8 mouse cellular contexts compared by ENCODE assay signal in genomic region chr10:116848749-116849473, GRCm38 (mm10). TPM values are rescaled to one million over a fixed set of nuclear protein-coding genes. Genes with fewer than 3 reads are reported as not detected.
DNase-seq lines count a peak whose midpoint lies in the region; ATAC-seq lines count a peak whose summit lies in the region.

No protein-coding gene starts in this region.

- no peak overlapping the region for H3K9ac ChIP-seq in midbrain, embryonic 11.5 days (ENCODE audit: low read length)

- H3K9me3 ChIP-seq in midbrain, embryonic 11.5 days (ENCODE audit: control insufficient read depth, low read length): no peaks in the 10 kb centered on the region

- DNase-seq in gastrocnemius, postnatal 14 days: peak; percentile 88
- peak; percentile 10 to 91 for DNase-seq in left cerebral cortex, adult 9 months (ENCODE audit: low spot score in 2 of 2)
- peak; percentile 99 for DNase-seq in midbrain, embryonic 11.5 days (ENCODE audit: low spot score, missing footprints)
- peak; percentile 35 for DNase-seq in skeletal muscle tissue, adult 2 months (ENCODE audit: low read depth, low spot score)

- intact Hi-C loops in gastrocnemius, postnatal 14 days (cut with DNase I; ENCODE audit: low total_unique reads): loop anchor here (5.0 kb wide), 1 partner anchor 517 kb away; no protein-coding TSS in a partner anchor

- ATAC-seq in activated CD4-positive, CD25-positive, alpha-beta regulatory T cell, adult 4 months: peak; percentile 69
- ATAC-seq in common myeloid progenitor, adult 5-6 weeks (replicated peaks; ENCODE audit: low read depth, poor library complexity, severe bottlenecking): peak; percentile 88
- ATAC-seq in inflammation-experienced regulatory T-cells, adult 6 months: peak; percentile 63
- peak; percentile 73 for ATAC-seq in midbrain, embryonic 11.5 days (ENCODE audit: low FRiP score)
- no peak for ATAC-seq in erythroid progenitor cell, adult 5-6 weeks (replicated peaks; ENCODE audit: low FRiP score, poor library complexity, severe bottlenecking)

- WGBS in midbrain, embryonic 11.5 days: 21% methylated on average over 22 of the region's 22 CpGs

- H3K4me1 ChIP-seq in midbrain, embryonic 11.5 days (ENCODE audit: control insufficient read depth, insufficient read depth, low read length): no peaks in the 10 kb centered on the region

- no peaks in the 10 kb centered on the region for H3K36me3 ChIP-seq in midbrain, embryonic 11.5 days (ENCODE audit: control insufficient read depth, insufficient read depth, low read length)

- H3K27me3 ChIP-seq in midbrain, embryonic 11.5 days (ENCODE audit: control insufficient read depth, insufficient read depth, low read length): no peaks in the 10 kb centered on the region

- no peak overlapping the region for H3K4me3 ChIP-seq in midbrain, embryonic 11.5 days (ENCODE audit: low read depth, low read length)

- no peak overlapping the region for H3K27ac ChIP-seq in midbrain, embryonic 11.5 days (ENCODE audit: low read depth, low read length)

- H3K4me2 ChIP-seq in midbrain, embryonic 11.5 days: no peak overlapping the region; the same call in 1 of the 2 replicates

RNA-seq across cellular contexts. Expression of gene Myrfl, which starts 47.8 kb away (rescaled TPM):
- not detected for polyA plus RNA-seq in activated CD4-positive, CD25-positive, alpha-beta regulatory T cell, adult 4 months (2017; shearing (Covaris generic))
- 0.24 TPM in 1 of 2 replicates, not detected in the other for total RNA-seq in common myeloid progenitor, adult 5-6 weeks (2017)
- total RNA-seq in gastrocnemius, postnatal 14 days (2021): under 1 TPM; 0.11 to 0.39 TPM
- polyA plus RNA-seq in inflammation-experienced regulatory T-cells, adult 6 months (2017; shearing (Covaris generic)): not detected
- 0.04 and 0.23 TPM in 2 replicates for polyA plus RNA-seq in midbrain, embryonic 11.5 days (2014; fragmentation: Nextera tagmentation; extraction: Ambion mirVana)
- total RNA-seq in erythroid progenitor cell, adult 5-6 weeks (2015; ENCODE audit: low replicate concordance): not detected in 2 replicates
- total RNA-seq in erythroid progenitor cell, adult 5-6 weeks (2017; ENCODE audit: low replicate concordance): not detected in 2 replicates

Comparison
In these comparisons a context has a peak if more than half of its experiments do, and no peak if none do; other contexts are left out.
1. DNase-seq: peak in every context shown above with its lines; median percentile 99 in midbrain, embryonic 11.5 days; 88 in gastrocnemius, postnatal 14 days; 50 in left cerebral cortex, adult 9 months; 35 in skeletal muscle tissue, adult 2 months.